Mouse (Mus musculus) cerebellum, adult 2 months (tissue): ENCODE measurements around the gene Tsc2. TPM values are rescaled to one million over a fixed set of nuclear protein-coding genes. Genes with fewer than 3 reads are reported as not detected.

Experiments
- DNase-seq, 2 experiments: peaks; one replicate each; pipeline ENCODE4 v3.0.0; 2021
- H3K27ac ChIP-seq: fragments of 200-500 bp; 2 replicates; pipeline ENCODE4 v1.5.1; 2012; ENCODE audit warnings: low read length, control low read depth, inconsistent platforms; ENCODE audit not compliant: insufficient read depth
- H3K27me3 ChIP-seq: fragments of 200-500 bp; 2 replicates; pipeline ENCODE4 v1.6.1; 2012; ENCODE audit warnings: inconsistent platforms, mild to moderate bottlenecking, low read length, moderate library complexity; ENCODE audit not compliant: control insufficient read depth, insufficient read depth
- H3K4me1 ChIP-seq: fragments of 200-500 bp; 2 replicates; pipeline ENCODE4 v1.6.1; 2011; ENCODE audit warnings: low read length; ENCODE audit not compliant: control insufficient read depth, insufficient read depth
- H3K4me3 ChIP-seq: fragments of 200-500 bp; replicated peaks from 2 replicates; pipeline ENCODE3; 2011; ENCODE audit warnings: mild to moderate bottlenecking, low read depth, low read length, control low read depth; ENCODE audit not compliant: insufficient read depth
- CTCF ChIP-seq: fragments of 200-500 bp; IDR thresholded peaks from 2 replicates; pipeline ENCODE4 v1.5.1; 2011; ENCODE audit warnings: low read depth, mild to moderate bottlenecking, control low read depth, low read length, moderate library complexity, borderline replicate concordance; ENCODE audit not compliant: insufficient read depth
- POLR2A ChIP-seq: fragments of 200-500 bp; IDR thresholded peaks from 2 replicates; pipeline ENCODE4 v1.6.1; 2011; ENCODE audit warnings: low read length, control low read depth, borderline replicate concordance; ENCODE audit not compliant: insufficient read depth
- WGBS: fragments of 180-500 bp; shearing (Covaris S2); methylation state at CpG from one replicate; pipeline ENCODE4 v1.1.7; 2018; 5-methylcytosine and 5-hydroxymethylcytosine counted together
- polyA plus RNA-seq: library from polyadenylated mRNA; depleted of rRNA; stranded (reverse); fragments of >200 nt; gene quantifications from 2 replicates; pipeline ENCODE4 v1.2.3, GENCODE M21; 2012

The Tsc2 gene
- polyA plus RNA-seq, 1 experiment, result 168 TPM

DNA sequence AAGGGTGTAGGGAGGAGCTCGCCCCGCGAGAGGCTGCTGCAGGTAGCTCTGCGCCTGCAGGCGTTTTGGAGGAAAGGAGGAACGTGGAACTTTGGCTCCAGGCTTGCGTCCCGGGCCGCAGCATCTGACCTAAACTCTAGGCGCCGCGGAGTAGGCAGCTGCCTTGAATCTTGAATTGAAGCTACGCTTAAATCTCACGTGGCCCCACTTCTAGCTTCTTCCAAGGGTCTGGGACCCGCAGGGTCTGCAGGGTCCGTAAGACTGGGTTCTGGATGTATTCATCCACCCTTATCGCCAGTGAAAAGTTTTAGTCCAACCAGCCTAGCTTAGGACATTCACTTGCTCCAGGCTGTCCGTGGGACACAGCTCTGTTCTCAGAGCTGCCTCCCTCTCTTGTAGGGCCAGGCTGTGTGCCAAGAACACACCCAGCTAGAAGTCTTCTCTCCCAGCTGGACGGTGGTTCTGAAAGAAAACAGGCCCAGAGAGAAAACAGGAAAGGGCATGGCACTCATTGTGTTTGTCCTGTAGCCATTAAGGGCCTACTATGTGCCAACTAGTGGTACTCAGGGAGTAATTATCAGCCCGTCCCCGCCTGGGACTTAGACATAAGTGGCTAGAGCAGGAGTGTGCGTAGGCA, 501 bp upstream of the Tsc2 start:
- TF ChIP-seq CTCF (no peak), POLR2A (no peak)
- DNase-seq, result peak; percentile 41 to 46
- 7% methylated on average over 22 of the region's 22 CpGs for WGBS
- peaks cover 7% of the 10 kb centered on the region for H3K4me1 ChIP-seq
- H3K27ac ChIP-seq, result peak overlapping the region; percentile 64
- H3K27me3 ChIP-seq, result no peaks in the 10 kb centered on the region
- H3K4me3 ChIP-seq, result peak overlapping the region; percentile 88

DNA sequence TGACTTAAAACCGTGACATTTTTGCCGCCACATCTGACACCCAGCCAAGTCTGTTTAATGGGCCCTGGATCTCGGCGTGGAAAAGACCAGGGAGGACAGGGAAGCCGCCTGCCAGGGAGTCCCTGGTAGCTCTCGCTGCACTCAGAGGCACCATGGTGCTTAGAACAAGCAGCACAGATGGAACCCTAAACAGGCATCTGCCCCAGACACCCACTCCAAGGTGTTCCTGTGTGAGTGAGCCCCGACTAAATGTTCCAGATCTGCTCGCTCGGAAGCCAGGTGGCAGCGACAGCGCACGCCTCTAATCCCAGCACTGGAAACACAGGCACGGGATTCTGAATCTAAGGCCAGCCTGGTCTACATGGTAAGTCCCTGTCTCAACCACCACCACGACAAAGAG, 2.4 kb downstream of the Tsc2 start:
- Histone ChIP-seq H3K4me1 (peaks cover 7% of the 10 kb centered on the region), H3K27ac (no peak overlapping the region), H3K4me3 (no peak overlapping the region), H3K27me3 (no peaks in the 10 kb centered on the region)
- no peak for DNase-seq
- WGBS, result 74% methylated on average over 14 of the region's 14 CpGs
- TF ChIP-seq POLR2A (no peak), CTCF (no peak)

DNA sequence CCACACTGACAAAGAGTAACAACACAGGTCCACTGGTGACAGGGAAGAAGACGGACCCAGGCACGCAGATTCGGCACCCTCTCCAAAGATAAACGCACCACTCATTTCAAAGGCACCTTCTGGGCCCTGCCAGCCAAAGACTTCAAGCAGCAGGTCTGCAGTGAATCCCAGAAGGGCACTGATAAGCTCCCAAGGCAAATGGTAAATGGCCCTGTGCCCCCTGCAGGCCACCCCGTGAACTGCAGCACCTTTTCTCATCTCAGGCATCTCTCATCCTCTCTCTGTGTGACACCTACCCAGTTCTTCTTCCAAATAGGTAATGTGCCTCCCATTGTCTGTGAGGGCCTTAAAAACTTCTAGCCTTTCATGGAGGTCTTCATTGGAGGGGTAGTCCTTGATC, 3.8 kb downstream of the Tsc2 start:
- Histone ChIP-seq H3K4me3 (no peak overlapping the region), H3K27me3 (no peaks in the 10 kb centered on the region), H3K4me1 (peaks cover 7% of the 10 kb centered on the region), H3K27ac (no peak overlapping the region)
- TF ChIP-seq CTCF (peak; percentile 98), POLR2A (no peak)
- peak; percentile 79 to 89 for DNase-seq
- 39% methylated on average over 5 of the region's 5 CpGs for WGBS

DNA sequence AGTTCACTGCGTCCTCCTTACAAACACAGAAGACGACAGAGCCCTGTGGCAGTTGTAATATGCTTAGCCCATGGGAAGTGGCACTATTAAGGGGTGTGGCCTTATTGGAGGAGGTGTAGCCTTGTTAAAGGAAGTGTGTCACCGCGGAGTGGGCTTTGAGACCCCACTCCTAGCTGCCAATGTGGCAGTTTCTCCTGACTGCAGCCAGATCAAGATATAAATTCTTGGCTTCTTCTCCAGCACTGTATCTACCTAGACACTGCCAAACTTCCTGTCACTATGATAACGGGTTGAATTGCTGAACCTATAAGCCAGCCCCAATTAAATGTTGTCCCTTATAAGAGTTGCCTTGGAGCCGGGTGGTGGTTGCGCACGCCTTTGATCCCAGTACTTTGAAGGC, 7.0 kb downstream of the Tsc2 start:
- Histone ChIP-seq H3K27ac (no peak overlapping the region), H3K27me3 (no peaks in the 10 kb centered on the region), H3K4me1 (no peaks in the 10 kb centered on the region), H3K4me3 (no peak overlapping the region)
- 92% methylated on average over 8 of the region's 8 CpGs for WGBS
- TF ChIP-seq CTCF (no peak), POLR2A (no peak)
- DNase-seq, result no peak

DNA sequence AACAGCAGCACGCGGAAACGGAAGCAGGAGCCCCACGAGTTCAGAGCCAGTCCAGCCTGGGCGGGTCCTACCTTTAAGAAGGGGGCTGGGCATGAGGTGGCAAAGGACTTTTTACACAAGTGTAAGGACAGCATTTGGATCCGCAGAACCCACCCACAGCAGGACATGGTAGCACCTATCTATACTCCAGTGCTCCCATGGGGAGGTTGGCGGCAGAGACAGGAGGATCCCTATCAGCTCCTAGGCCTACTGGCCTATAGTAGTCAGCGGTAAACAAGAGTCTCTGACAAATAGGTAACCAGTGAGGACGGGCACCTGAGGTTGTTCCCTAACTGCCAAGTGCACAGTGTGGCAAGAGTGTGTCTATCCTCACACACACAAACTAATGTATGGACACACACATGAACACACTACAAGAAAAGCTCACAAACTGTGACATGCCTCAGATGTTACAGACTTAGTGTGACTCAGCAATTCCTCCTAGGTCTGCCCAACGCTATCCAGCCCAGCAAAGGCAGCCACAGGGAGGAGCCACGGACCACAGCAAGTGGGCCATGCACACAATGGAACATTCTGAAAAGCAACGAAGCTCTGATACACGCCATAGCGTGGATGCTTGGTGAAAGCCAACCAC, 14.8 kb downstream of the Tsc2 start:
- H3K4me3 ChIP-seq, result no peak overlapping the region
- no peak overlapping the region for H3K27ac ChIP-seq
- no peak for DNase-seq
- H3K4me1 ChIP-seq, result no peaks in the 10 kb centered on the region
- no peaks in the 10 kb centered on the region for H3K27me3 ChIP-seq
- TF ChIP-seq CTCF (no peak), POLR2A (no peak)
- WGBS, result 83% methylated on average over 14 of the region's 14 CpGs

DNA sequence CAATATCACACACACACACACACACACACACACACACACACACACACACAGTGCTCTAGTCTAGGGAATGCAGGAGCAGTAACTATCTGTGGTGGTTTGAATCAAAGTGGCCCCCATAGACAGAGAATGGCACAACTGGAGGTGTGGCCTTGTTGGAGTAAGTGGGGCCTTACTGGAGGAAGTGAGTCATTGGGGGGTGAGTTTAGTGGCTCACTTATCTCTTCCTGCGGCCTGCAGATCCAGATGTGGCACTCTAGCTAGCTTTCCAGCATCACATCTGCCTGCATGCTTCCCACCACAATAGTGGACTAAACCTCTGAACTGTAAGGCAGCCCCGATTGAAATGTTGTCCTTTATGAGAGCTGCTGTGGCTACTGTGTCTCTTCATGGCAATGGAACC, 21.7 kb downstream of the Tsc2 start:
- TF ChIP-seq POLR2A (no peak), CTCF (no peak)
- 0 out of 2 replicates have a peak, but pooled peaks cover 4% of the 10 kb centered on the region for H3K4me1 ChIP-seq
- DNase-seq, result no peak
- H3K27me3 ChIP-seq, result no peaks in the 10 kb centered on the region
- no peak overlapping the region for H3K4me3 ChIP-seq
- H3K27ac ChIP-seq, result no peak overlapping the region
- WGBS, result 81% methylated on average over 2 of the region's 2 CpGs

DNA sequence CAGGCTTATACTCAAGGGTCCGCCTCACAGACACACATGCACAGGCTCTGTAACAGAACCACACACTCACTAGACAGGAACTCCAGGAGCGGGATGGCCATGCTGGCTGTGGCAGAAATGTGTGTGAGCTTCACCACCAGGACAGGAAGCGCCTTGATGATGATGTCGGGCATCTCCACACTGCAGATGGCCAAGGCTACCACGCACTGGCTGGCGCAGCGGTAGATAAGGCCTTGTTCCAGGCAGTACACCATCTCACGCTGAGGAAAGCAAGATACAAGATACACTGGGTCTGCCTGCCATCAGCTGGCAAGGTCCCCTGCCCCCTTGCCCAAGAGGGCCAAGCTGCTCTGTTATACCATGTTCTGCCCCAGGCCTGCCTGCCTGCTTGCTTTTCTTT, 23.6 kb downstream of the Tsc2 start:
- Histone ChIP-seq H3K4me1 (0 out of 2 replicates have a peak, but pooled peaks cover 4% of the 10 kb centered on the region), H3K27me3 (no peaks in the 10 kb centered on the region), H3K4me3 (no peak overlapping the region), H3K27ac (no peak overlapping the region)
- WGBS, result 74% methylated on average over 8 of the region's 8 CpGs
- no peak for TF ChIP-seq CTCF
- no peak for TF ChIP-seq POLR2A
- DNase-seq, result peak in 1 of 2 experiments; percentile 34

DNA sequence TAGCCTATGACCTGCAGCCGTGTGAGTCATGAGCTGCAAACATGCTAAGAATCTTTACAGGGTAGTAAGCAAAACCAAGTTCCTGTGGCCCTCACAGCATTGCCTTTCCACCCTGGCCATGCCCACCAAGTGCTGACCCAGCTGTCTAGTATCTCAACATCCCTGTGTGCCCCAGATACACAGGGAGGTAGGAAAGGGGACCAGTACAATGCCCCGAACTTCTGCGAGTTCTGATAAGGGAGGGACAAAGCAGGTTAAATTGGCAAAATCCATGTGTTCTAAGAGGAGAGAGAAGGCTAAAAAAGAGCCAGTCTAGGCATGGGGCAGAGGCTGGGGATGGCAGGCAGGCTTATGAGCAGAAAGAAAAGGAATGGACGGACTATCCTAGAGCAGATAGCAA, 24.1 kb downstream of the Tsc2 start:
- no peak overlapping the region for H3K4me3 ChIP-seq
- TF ChIP-seq POLR2A, result no peak
- TF ChIP-seq CTCF, result no peak
- WGBS, result 90% methylated on average over 4 of the region's 4 CpGs
- no peaks in the 10 kb centered on the region for H3K27me3 ChIP-seq
- no peak overlapping the region for H3K27ac ChIP-seq
- H3K4me1 ChIP-seq, result 0 out of 2 replicates have a peak, but pooled peaks cover 4% of the 10 kb centered on the region
- no peak for DNase-seq
